Mouse (Mus musculus) hindbrain, embryonic 10.5 days (tissue): Measurements from ENCODE around the gene Gm37240. TPM values are rescaled to one million over a fixed set of nuclear protein-coding genes. Genes with fewer than 3 reads are reported as not detected.

Source experiments
- DNase-seq: peaks from one replicate; pipeline ENCODE4 v3.0.0-alpha.2; 2017; ENCODE audit warnings: low spot score
- H3K27ac ChIP-seq: fragments of 300-500 bp; sonication (generic); 2 replicates; pipeline ENCODE4 v1.5.1; 2016; ENCODE audit warnings: mild to moderate bottlenecking, moderate library complexity
- H3K27me3 ChIP-seq: fragments of 300-500 bp; sonication (generic); 2 replicates; pipeline ENCODE4 v1.6.1; 2016; ENCODE audit warnings: mild to moderate bottlenecking; ENCODE audit not compliant: poor library complexity, insufficient read depth, severe bottlenecking
- H3K36me3 ChIP-seq: fragments of 300-500 bp; sonication (generic); 2 replicates; pipeline ENCODE4 v1.6.1; 2016; ENCODE audit warnings: mild to moderate bottlenecking, moderate library complexity
- H3K4me1 ChIP-seq: fragments of 300-500 bp; sonication (generic); replicated peaks from 2 replicates; pipeline ENCODE4 v1.6.1; 2016; ENCODE audit warnings: mild to moderate bottlenecking
- H3K4me3 ChIP-seq: fragments of 300-500 bp; sonication (generic); 2 replicates; pipeline ENCODE4 v1.5.1; 2016; ENCODE audit warnings: mild to moderate bottlenecking, moderate library complexity
- H3K9me3 ChIP-seq: fragments of 300-500 bp; sonication (generic); 2 replicates; pipeline ENCODE4 v1.6.1; 2016; ENCODE audit warnings: mild to moderate bottlenecking, moderate library complexity
- WGBS: fragments of 180-500 bp; shearing (Covaris S2); methylation state at CpG from one replicate; pipeline ENCODE4 v1.1.7; 2016; 5-methylcytosine and 5-hydroxymethylcytosine counted together
- polyA plus RNA-seq: library from polyadenylated mRNA; unstranded; fragments of >200 nt; fragmentation: Nextera tagmentation; extraction: Ambion mirVana; gene quantifications from 2 replicates; pipeline ENCODE4 v1.2.1, GENCODE M21; 2016

Gene Gm37240
- polyA plus RNA-seq, 1 experiment from 2014 or later, result 1.4 TPM

- peaks cover 20% of the 10 kb centered on the region for H3K4me1 ChIP-seq
- 90% methylated on average over 5 of the region's 5 CpGs for WGBS
- no peak overlapping the region for H3K4me3 ChIP-seq
- no peak for DNase-seq
- H3K9me3 ChIP-seq, result no peaks in the 10 kb centered on the region
- no peaks in the 10 kb centered on the region for H3K27me3 ChIP-seq
- H3K36me3 ChIP-seq, result no peaks in the 10 kb centered on the region
- no peak overlapping the region for H3K27ac ChIP-seq
Measured at GRCm38 (mm10) chr3:85860996-85861395, 26.3 kb downstream of the Gm37240 start.

- H3K4me1 ChIP-seq, result peaks cover 20% of the 10 kb centered on the region
- H3K36me3 ChIP-seq, result no peaks in the 10 kb centered on the region
- no peak for DNase-seq
- H3K27me3 ChIP-seq, result no peaks in the 10 kb centered on the region
- H3K27ac ChIP-seq, result no peak overlapping the region
- H3K9me3 ChIP-seq, result no peaks in the 10 kb centered on the region
- 51% methylated on average over 6 of the region's 6 CpGs for WGBS
- H3K4me3 ChIP-seq, result no peak overlapping the region
Measured at GRCm38 (mm10) chr3:85859311-85859710, 28.0 kb downstream of the Gm37240 start.

- no peaks in the 10 kb centered on the region for H3K9me3 ChIP-seq
- peaks cover 14% of the 10 kb centered on the region for H3K4me1 ChIP-seq
- WGBS, result 76% methylated on average over 11 of the region's 11 CpGs
- H3K27ac ChIP-seq, result no peak overlapping the region; the same call in 1 of the 2 replicates
- no peak for DNase-seq
- H3K36me3 ChIP-seq, result no peaks in the 10 kb centered on the region
- no peaks in the 10 kb centered on the region for H3K27me3 ChIP-seq
- H3K4me3 ChIP-seq, result no peak overlapping the region
Measured at GRCm38 (mm10) chr3:85858140-85859135, 28.9 kb downstream of the Gm37240 start.

GRCm38 (mm10) chr3:85857083-85857482, 30.2 kb downstream of the Gm37240 start:
- Histone ChIP-seq H3K9me3 (no peaks in the 10 kb centered on the region), H3K4me3 (no peak overlapping the region), H3K27me3 (no peaks in the 10 kb centered on the region), H3K36me3 (no peaks in the 10 kb centered on the region), H3K27ac (no peak overlapping the region), H3K4me1 (peaks cover 14% of the 10 kb centered on the region)
- DNase-seq, result no peak
- 18% methylated on average over 4 of the region's 4 CpGs for WGBS

- no peak overlapping the region for H3K4me3 ChIP-seq
- no peaks in the 10 kb centered on the region for H3K27me3 ChIP-seq
- WGBS, result 90% methylated on average over 5 of the region's 5 CpGs
- peaks cover 14% of the 10 kb centered on the region for H3K4me1 ChIP-seq
- no peak overlapping the region for H3K27ac ChIP-seq
- DNase-seq, result no peak
- no peaks in the 10 kb centered on the region for H3K36me3 ChIP-seq
- H3K9me3 ChIP-seq, result no peaks in the 10 kb centered on the region
Measured at GRCm38 (mm10) chr3:85855947-85856346, 31.4 kb downstream of the Gm37240 start.

GRCm38 (mm10) chr3:85855043-85855442, 32.3 kb downstream of the Gm37240 start:
- WGBS, result 89% methylated on average over 3 of the region's 3 CpGs
- Histone ChIP-seq H3K4me1 (peaks cover 14% of the 10 kb centered on the region), H3K27ac (no peak overlapping the region), H3K36me3 (no peaks in the 10 kb centered on the region), H3K4me3 (no peak overlapping the region), H3K9me3 (no peaks in the 10 kb centered on the region), H3K27me3 (no peaks in the 10 kb centered on the region)
- no peak for DNase-seq

- WGBS, result 90% methylated on average over 6 of the region's 6 CpGs
Measured at GRCm38 (mm10) chr3:85854143-85854542, 33.2 kb downstream of the Gm37240 start.

GRCm38 (mm10) chr3:85853715-85854114, 33.6 kb downstream of the Gm37240 start:
- Histone ChIP-seq H3K4me3 (no peak overlapping the region), H3K27ac (no peak overlapping the region), H3K4me1 (peaks cover 12% of the 10 kb centered on the region), H3K36me3 (no peaks in the 10 kb centered on the region), H3K27me3 (no peaks in the 10 kb centered on the region), H3K9me3 (no peaks in the 10 kb centered on the region)
- DNase-seq, result no peak
- 92% methylated on average over 4 of the region's 4 CpGs for WGBS

More at GRCm38 (mm10) chr3:85854143-85854542, 33.2 kb downstream of the Gm37240 start:
- no peak overlapping the region for H3K4me3 ChIP-seq
- peaks cover 14% of the 10 kb centered on the region for H3K4me1 ChIP-seq
- no peak overlapping the region for H3K27ac ChIP-seq
- no peak for DNase-seq
- no peaks in the 10 kb centered on the region for H3K9me3 ChIP-seq
- H3K36me3 ChIP-seq, result no peaks in the 10 kb centered on the region
- H3K27me3 ChIP-seq, result no peaks in the 10 kb centered on the region

- Histone ChIP-seq H3K27me3 (no peaks in the 10 kb centered on the region), H3K36me3 (no peaks in the 10 kb centered on the region), H3K9me3 (no peaks in the 10 kb centered on the region), H3K4me1 (no peaks in the 10 kb centered on the region), H3K4me3 (no peak overlapping the region), H3K27ac (no peak overlapping the region)
- DNase-seq, result no peak
- 92% methylated on average over 1 of the region's 1 CpGs for WGBS
Measured at GRCm38 (mm10) chr3:85850079-85850478, 37.2 kb downstream of the Gm37240 start.

GRCm38 (mm10) chr3:85846316-85846715, 41.0 kb downstream of the Gm37240 start:
- DNase-seq, result no peak
- Histone ChIP-seq H3K27me3 (no peaks in the 10 kb centered on the region), H3K9me3 (no peaks in the 10 kb centered on the region), H3K36me3 (no peaks in the 10 kb centered on the region), H3K4me3 (no peak overlapping the region), H3K4me1 (peaks cover 6% of the 10 kb centered on the region; the same call in 1 of the 2 replicates), H3K27ac (no peak overlapping the region)
- 94% methylated on average over 1 of the region's 1 CpGs for WGBS

- no peak for DNase-seq
- 87% methylated on average over 6 of the region's 6 CpGs for WGBS
- H3K27ac ChIP-seq, result no peak overlapping the region
- no peaks in the 10 kb centered on the region for H3K9me3 ChIP-seq
- H3K36me3 ChIP-seq, result no peaks in the 10 kb centered on the region
- H3K4me1 ChIP-seq, result peaks cover 6% of the 10 kb centered on the region; the same call in 1 of the 2 replicates
- no peak overlapping the region for H3K4me3 ChIP-seq
- no peaks in the 10 kb centered on the region for H3K27me3 ChIP-seq
Measured at GRCm38 (mm10) chr3:85845341-85845740, 42.0 kb downstream of the Gm37240 start.

- Histone ChIP-seq H3K27ac (no peak overlapping the region), H3K27me3 (no peaks in the 10 kb centered on the region), H3K9me3 (no peaks in the 10 kb centered on the region), H3K36me3 (no peaks in the 10 kb centered on the region), H3K4me3 (no peak overlapping the region), H3K4me1 (peaks cover 6% of the 10 kb centered on the region; the same call in 1 of the 2 replicates)
- DNase-seq, result no peak
Measured at GRCm38 (mm10) chr3:85842881-85843218, 44.5 kb downstream of the Gm37240 start.

GRCm38 (mm10) chr3:85842177-85842880, 45.0 kb downstream of the Gm37240 start:
- H3K27ac ChIP-seq, result peak overlapping the region; percentile 54
- no peaks in the 10 kb centered on the region for H3K27me3 ChIP-seq
- 65% methylated on average over 9 of the region's 9 CpGs for WGBS
- peaks cover 6% of the 10 kb centered on the region; the same call in 1 of the 2 replicates for H3K4me1 ChIP-seq
- no peaks in the 10 kb centered on the region for H3K36me3 ChIP-seq
- no peak for DNase-seq
- H3K9me3 ChIP-seq, result no peaks in the 10 kb centered on the region
- no peak overlapping the region for H3K4me3 ChIP-seq
